Mouse (Mus musculus): ENCODE results near the gene Il12rb1.

Gene Il12rb1

DNA sequence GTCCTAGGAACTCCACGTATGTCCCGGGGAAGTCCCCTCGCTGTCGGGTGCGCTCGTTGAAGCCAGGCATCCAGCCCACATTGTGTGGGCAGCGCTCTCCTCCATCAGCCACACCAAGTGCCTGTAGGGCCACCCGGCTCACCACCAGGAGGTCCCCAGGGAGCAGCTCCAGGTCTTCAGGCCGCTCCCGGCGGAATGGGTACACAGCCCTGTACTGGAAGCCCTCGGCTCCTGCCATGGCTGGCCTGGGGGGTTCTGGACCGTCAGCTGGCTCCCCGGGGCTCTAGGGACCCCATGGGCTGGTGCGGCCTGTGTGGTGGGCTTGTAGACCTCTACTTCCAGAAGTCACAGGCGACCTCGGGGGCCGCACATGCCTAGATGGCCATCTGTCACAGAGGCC lies 33.5 kb upstream of the Il12rb1 start:
- DNase-seq (ENCODE audit: low spot score), result no peak

GRCm38 (mm10) chr8:70775227-70775626 lies 33.0 kb upstream of the Il12rb1 start:
- DNase-seq (ENCODE audit: low spot score), result no peak

- no peak for DNase-seq (ENCODE audit: low spot score)
Measured at GRCm38 (mm10) chr8:70775851-70776495, 32.3 kb upstream of the Il12rb1 start.

DNA sequence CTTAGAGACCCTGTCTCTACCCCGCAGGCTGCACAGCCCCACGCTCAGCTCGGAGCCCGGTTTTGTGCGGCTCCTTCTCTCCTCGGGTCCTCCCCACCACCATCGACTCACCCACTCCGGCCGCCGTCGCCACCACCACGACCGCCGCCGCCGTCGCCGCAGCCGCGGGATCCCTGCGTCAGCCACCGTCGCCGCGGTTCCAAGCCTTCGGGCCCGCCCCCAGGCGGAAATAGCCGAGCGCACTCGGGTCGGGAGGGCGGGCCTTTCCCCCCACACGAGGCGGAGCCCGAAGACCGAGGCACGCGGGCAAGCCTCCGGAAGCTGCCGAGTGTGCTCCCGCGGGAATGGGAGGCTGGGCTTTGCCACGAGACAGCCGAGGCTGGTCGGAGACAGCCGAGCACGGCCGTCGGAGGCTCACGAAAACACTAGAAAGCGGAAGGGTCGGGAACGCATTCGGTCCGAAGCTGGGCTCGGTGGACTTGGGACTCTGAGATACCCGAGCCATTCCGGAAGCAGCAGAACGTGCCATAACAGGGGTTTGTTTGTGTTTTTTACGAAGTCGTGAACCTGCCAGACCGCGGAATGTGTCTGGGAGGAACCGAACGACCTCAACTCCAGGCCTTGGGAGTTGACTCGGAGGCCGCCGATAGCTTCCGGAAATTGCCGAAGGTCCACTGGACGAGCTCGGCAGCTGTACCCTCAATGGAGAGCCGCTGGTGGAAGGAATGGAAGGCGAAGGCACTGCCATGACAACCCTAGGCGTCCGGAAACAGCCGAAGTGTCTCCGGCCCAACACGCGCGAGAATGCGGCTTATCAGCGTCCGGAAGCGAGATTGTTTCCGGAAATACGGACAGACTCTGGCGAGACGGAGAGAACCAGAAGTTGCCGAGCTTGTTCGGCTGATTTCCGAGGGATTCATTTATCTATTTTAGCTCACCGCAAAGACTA lies 31.5 kb upstream of the Il12rb1 start, which contains the start of gene Pik3r2:
TSS of gene Pik3r2 (minus strand) at position 218 of the 949 bp plus-strand sequence.
- DNase-seq (ENCODE audit: low spot score), result peak; percentile 98

GRCm38 (mm10) chr8:70780093-70780492 lies 28.2 kb upstream of the Il12rb1 start:
- no peak for DNase-seq (ENCODE audit: low spot score)

DNA sequence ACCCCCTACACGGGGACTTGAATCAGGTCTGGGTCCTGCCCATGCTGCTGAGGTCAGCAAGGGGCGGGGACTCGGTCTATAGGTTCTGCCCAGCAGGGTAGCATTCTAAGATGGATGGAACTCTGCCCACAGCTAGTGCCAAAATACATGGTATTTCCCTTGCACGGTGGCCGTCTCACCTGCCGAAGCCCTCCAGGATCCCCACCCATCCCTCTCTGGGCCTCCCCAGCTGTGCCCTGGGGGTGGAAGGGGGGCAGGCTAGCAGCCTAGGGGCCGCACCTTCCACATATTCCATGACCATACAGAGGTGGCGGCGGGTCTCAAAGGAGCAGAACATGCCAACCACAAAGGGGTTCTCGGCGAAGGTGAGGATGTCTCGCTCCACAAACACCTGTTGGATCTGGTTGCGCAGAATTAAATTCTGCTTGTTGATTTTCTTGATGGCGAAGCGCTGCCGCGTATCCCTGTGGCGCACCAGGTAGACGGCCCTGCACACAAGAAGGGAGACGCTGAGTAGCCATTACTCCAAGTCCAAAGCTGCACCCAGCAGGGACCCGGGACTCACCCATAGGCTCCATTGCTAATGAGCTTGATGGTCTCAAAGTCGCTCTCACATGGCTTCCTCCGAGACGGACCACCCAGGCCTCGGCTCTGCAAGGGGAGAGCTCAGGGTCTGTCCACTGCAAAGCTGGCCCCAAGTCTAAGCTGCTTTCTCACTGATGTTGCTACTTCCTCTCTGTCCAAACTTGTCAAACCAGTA lies 21.8 kb upstream of the Il12rb1 start:
- no peak for DNase-seq (ENCODE audit: low spot score)

GRCm38 (mm10) chr8:70787051-70787445 lies 21.2 kb upstream of the Il12rb1 start:
- no peak for DNase-seq (ENCODE audit: low spot score)

- DNase-seq (ENCODE audit: low spot score), result no peak
Measured at GRCm38 (mm10) chr8:70787941-70788667, 20.1 kb upstream of the Il12rb1 start.

GRCm38 (mm10) chr8:70789046-70789445 lies 19.2 kb upstream of the Il12rb1 start:
- DNase-seq (ENCODE audit: low spot score), result no peak

GRCm38 (mm10) chr8:70790846-70791245 lies 17.4 kb upstream of the Il12rb1 start:
- peak; percentile 55 for DNase-seq (ENCODE audit: low spot score)

DNA sequence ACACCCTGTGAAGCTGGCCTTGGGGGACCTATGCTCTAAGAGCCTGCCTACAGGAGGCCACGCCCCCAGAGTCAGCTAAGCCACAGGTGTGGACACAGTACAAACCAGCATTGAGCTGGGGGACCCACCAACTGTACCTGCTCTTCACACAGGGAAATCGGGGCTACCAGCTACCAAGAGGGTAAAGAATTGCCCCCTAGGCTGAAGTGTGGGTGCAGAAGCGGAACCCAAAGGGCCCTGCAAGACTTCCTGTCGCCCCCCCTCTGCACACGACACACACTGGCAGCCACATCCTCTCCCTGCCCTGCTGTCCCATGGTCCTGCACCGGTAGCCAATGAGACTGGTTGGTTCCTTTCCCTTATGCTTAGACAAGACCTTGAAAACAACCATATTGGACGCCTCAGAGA lies 17.0 kb upstream of the Il12rb1 start:
- peak; percentile 63 for DNase-seq (ENCODE audit: low spot score)

GRCm38 (mm10) chr8:70791975-70792691 lies 16.1 kb upstream of the Il12rb1 start:
- DNase-seq (ENCODE audit: low spot score), result peak; percentile 98

DNA sequence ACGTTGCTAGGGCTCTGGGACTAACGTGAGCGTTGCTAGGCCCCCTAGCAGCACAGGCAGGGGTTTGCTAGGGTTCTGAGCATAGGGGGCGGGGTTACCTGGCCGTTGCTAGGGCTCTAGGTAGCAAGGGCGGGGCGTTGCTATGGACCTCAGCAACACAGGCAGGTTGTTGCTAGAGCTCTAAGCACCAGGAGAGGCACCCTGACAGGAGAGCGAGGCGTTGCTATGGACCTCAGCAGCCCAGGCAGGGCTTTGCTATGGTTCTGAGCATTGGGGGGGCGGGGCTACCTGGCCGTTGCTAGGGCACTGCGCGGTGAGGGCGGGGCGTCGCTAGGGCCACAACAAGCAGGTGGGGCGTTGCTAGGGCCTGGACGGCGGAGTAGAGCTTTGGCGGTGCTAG lies 15.5 kb upstream of the Il12rb1 start:
- DNase-seq (ENCODE audit: low spot score), result no peak

DNA sequence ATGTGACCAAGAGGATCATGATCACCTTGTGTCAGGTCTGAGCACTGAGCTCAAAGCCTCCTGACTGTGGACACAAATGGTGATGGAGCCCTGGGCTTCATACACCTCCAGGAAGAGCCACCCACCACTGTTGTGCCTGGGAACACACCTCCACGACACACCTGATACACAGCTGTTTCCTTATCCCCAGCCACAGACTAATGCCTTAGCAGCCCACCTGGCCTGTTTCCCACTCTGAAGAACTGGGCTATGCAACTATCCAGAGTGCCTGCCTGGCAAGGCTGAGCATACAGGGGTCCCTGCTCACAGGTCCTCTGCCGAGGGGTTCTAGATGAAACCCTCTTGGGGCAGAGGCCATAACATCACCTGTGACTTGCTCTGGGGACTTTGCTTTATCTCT lies 14.0 kb upstream of the Il12rb1 start:
- no peak for DNase-seq (ENCODE audit: low spot score)

- DNase-seq (ENCODE audit: low spot score), result no peak
Measured at GRCm38 (mm10) chr8:70795370-70795769, 12.9 kb upstream of the Il12rb1 start.

DNA sequence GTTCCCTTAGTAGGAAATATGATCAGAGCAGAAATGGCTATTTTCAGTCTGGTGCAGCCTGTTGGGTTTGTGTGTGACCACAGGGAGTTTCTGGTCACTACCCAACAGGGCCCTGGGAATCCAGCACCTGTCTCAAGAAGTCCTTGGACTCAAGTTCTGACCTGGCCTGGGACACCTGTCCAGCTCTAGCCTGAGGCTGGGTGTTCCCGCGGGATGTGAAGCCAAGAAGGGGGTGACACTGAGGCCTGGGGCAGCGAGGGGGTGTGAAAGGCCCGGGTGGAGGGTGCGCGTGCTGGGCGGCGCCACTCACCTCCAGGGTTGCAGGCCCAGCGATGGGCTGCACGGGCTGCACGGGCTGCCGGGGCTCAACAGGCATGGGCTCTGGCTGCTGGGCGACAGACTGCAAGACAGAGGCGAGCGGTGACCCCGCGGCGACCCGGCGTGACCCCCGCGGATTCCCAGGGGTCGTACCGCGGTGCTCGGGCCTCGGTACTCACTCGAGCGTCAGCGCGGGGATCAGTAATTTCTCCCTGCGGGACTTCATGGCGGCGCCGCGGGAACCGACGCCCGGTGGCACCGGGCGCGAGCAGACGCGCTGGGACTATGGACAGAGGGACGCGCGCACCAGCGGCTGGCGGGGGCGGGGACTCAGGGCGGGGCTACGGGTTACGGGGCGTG lies 11.7 kb upstream of the Il12rb1 start:
- DNase-seq (ENCODE audit: low spot score), result peak; percentile 62

- DNase-seq (ENCODE audit: low spot score), result peak; percentile 91
Measured at GRCm38 (mm10) chr8:70797081-70798070, 10.9 kb upstream of the Il12rb1 start.

DNA sequence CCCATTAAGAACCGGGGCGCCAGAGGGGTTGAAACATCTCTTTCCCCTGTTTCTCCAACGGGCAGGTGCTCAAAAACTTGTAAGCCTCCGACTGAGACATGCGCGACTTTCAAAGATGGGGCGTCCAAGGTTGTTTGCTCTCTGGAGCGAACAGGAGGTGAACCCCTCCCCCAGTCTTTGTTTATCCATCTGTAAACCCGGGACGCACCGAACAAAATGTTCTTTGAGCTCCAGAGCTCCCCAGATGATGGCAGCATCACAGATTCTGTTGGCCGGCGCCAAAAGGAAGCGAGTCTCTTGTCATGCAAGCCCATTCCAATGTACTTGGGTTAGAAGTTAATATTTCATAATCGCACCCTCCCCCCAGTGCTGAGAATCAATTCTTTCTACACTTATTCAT lies 10.0 kb upstream of the Il12rb1 start:
- peak; percentile 85 for DNase-seq (ENCODE audit: low spot score)

- DNase-seq (ENCODE audit: low spot score), result no peak
Measured at GRCm38 (mm10) chr8:70800648-70801047, 7.6 kb upstream of the Il12rb1 start.
